Mouse (Mus musculus): ENCODE measurements at regions not wholly inside any gene's neighbourhood (a gene's known extent, or its start where the extent isn't known, plus 50 kb on each side); places are given as distances from the start of the nearest gene placed in this dataset.
"Not testable (repeated sequence)": the region's sequence is repeated elsewhere in the genome, so short reads cannot be mapped to it uniquely, and the experiment has no call there.

DNA sequence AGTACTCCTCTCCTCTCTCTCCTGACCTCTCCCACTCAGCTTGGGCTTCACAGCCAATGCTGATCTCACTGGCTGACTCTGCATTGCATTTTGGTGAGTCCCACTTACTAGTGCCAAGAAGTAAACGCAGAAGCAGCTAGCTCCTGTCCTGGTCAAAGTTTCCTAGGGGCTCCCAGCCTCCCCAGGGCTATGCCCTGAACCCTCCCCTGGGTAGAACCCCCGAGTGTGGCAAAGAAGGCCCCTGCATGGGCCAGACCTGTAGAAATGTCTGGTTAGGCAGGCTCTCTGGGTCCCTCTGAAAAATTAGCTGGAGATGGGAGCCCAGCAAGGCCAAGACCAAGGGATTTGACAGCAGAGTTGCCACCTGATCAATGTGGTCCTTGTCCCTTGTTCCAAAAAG lies 454.3 kb downstream of the Gm10330 start:
- not testable (repeated sequence) for DNase-seq

DNA sequence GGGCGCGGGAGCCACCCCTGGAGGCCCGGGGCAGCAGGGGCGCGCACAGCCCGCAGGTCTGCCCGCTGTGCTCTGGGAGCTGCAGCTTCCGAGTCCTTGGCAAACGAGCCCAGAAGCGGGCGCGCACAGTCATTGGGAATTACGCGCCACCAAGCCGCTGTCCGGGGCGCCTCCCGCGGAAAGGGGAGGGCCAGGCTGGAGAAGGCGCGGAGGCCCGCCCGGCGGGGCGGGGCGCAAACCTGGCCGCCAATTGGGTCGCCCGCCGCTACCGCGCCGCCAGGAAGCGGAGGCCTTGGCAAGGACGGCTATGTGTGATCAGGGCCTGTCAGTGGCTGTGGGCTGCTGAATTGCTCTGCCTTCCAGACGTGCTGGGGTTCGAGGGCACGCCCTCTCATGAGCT lies 464.9 kb downstream of the Gm10330 start:
- DNase-seq: peak; percentile 18 to 39

Data from adrenal gland, postnatal 36 days (tissue).